Mouse (Mus musculus): ENCODE measurements around the gene Cdyl.

DNA sequence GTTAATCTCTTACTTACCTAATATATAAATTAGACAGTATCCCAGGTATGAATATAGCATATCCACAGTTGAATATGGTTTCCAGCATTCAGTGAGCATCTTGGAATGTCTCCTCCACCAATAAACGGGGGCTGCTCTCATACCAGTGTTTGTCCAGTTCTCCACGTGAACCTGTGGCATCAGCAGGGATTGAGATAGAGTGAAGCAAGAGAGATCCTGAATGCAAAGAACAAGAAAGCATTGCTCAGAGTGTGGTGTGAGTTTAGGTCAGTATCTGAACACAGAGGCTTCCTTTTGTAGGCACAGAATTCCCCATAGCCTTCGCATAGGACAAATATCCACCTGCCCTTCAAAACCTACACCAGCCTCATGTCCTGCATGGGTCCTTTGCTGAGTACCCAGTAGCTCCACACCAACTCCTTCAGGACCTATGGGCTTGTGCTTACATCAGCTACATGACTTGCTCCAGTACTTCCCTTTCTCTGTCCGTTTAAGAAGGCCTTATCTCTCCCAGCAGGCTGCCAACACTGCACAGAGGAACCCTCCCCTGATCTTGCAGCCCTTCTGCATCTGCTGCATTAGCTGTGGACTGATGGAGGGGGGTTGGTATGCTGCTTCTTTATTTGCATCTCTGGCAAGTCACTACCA is 44.7 kb upstream of the Cdyl start:
- TF ChIP-seq CTCF (IDR thresholded peaks at IDR 0.05; ENCODE audit: low read depth) (no peak), EP300 (IDR thresholded peaks at IDR 0.05; ENCODE audit: low read depth) (peak; percentile 96)
